Mouse (Mus musculus) adipocyte (in vitro differentiated cells): ENCODE results near the gene Lancl3.
"Not testable (repeated sequence)": the region's sequence is repeated elsewhere in the genome, so short reads cannot be mapped to it uniquely, and the experiment has no call there.

Experiments
- DNase-seq: peaks from one replicate; pipeline ENCODE4 v3.0.0-alpha.2; 2016; ENCODE audit warnings: low spot score

Gene Lancl3

GRCm38 (mm10) chrX:9259267-9259666 is 59.6 kb downstream of the Lancl3 start:
- no peak for DNase-seq

- no peak for DNase-seq
Measured at GRCm38 (mm10) chrX:9271112-9271511, 71.4 kb downstream of the Lancl3 start.

- no peak for DNase-seq
Measured at GRCm38 (mm10) chrX:9271947-9272459, 72.3 kb downstream of the Lancl3 start.

- no peak for DNase-seq
Measured at GRCm38 (mm10) chrX:9272460-9273361, 73.0 kb downstream of the Lancl3 start, which contains the start of gene Xk. Gene Xk, plus strand, starts transcription at chrX:9272756.

GRCm38 (mm10) chrX:9273377-9274002 is 73.8 kb downstream of the Lancl3 start:
- no peak for DNase-seq

GRCm38 (mm10) chrX:9274321-9274720 is 74.6 kb downstream of the Lancl3 start:
- no peak for DNase-seq

DNA sequence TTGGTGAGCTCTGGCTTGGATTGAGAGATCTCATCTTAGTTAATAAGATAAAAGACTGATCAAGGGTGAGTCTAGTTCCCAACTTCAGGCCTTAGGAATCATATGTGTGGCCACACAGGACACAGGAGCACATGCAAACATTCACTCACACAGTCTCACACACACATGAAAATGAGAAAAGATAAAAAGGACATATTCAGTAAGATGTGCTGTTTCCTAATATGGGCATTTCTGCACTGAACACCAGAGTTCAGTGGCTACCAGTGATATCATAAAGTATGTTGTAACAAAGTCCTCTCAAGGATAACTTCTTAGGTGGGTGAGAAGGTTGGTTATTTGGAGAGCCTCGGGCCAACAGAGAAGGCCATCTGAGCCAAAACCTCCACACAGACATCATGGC is 83.8 kb downstream of the Lancl3 start, which contains the start of gene H2al1m:
TSS of gene H2al1m (plus strand) at position 301 of the 400 bp plus-strand sequence.
- not testable (repeated sequence) for DNase-seq

- DNase-seq: not testable (repeated sequence)
Measured at GRCm38 (mm10) chrX:9293140-9293829, 93.6 kb downstream of the Lancl3 start.

- no peak for DNase-seq
Measured at GRCm38 (mm10) chrX:9298413-9298864, 98.7 kb downstream of the Lancl3 start.

GRCm38 (mm10) chrX:9302791-9303190 is 103.1 kb downstream of the Lancl3 start:
- no peak for DNase-seq

DNA sequence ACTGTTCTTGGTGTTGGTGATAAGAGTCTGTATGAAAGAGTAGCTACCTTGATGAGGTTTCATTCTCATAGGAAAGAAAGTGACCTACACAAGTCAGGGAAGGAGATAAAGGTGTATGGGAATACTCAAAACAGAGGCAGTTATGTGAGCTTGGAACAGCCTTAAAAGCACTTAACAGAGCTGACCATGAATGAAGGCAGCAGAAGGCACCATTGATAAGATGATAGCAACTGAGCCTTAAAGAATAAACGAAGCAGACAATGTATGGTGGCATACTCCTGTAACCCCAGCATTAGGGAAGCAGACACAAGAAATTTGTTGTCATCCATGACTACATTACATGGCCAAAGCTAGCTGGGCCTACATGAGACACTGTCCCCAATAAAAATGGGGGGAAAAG is 103.8 kb downstream of the Lancl3 start:
- no peak for DNase-seq

GRCm38 (mm10) chrX:9316457-9316856 is 116.8 kb downstream of the Lancl3 start:
- DNase-seq: not testable (repeated sequence)
